Mouse (Mus musculus) embryo, embryonic 10.5 days (tissue): ENCODE measurements around the gene Olfr1412.

ENCODE experiments used
- DNase-seq: peaks from one replicate; pipeline ENCODE4 v3.0.0-alpha.2; 2015; ENCODE audit warnings: low spot score

Gene Olfr1412

DNA sequence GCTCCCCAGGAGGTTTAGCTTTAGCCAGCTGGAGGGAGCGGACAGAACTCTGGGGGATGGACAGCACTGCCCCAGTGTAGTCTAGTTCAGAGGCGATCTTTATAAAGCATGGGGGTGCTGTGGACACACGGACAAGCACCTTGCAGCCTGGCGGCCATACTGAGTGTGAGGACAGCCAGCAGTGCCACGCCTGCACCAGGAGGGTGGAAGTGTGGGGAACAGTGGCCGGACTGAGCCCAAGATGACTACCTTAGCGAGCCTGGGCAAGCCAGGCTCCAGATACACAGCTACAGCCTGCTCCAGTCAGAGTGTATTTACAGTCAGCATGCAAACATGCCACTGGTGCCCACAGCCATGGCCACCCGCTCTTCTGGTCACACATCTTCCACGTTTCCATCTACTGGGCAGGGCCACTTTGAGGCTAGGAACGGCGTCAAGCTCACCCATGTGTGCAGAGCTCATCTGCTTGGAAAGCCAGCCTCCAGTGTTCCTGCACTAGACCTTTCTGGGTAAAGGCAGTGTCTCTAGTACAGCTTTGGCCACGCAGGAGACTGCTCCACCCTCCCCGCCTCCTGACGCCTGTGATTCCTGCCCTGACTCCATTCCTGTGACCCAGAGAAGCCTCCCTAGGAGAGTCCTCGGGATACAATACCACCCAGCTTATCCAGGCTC, 52.1 kb downstream of the Olfr1412 start:
- DNase-seq: no peak

GRCm38 (mm10) chr1:92638181-92638580, 52.6 kb downstream of the Olfr1412 start:
- no peak for DNase-seq

DNA sequence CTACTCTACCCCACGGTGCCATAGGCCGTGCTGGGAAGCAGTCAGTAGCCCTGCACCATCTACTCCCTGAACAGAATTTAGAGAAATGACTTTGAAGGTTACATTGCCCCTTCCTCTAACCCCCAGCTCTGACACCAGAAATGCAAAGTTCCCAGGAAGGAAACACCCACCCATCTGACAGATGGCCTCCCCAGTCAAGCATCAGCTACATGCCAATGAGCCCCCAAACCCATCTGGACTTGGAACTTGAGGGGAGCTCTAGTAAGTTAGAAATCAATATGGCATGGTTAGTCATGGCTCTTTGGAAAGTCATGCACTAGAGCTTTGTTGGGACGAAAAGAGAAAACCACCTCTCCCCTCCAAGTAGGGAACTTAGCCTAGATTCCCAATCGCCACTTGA, 53.2 kb downstream of the Olfr1412 start:
- no peak for DNase-seq

GRCm38 (mm10) chr1:92640393-92640792, 54.8 kb downstream of the Olfr1412 start:
- DNase-seq: no peak
